Mouse (Mus musculus): ENCODE measurements around the gene Nanp.

Gene Nanp

GRCm38 (mm10) chr2:150997618-150998017 lies 41.6 kb downstream of the Nanp start:
- in situ Hi-C loops (cut with MboI, MseI), result no loop called here

- in situ Hi-C loops (cut with MboI, MseI), result no loop called here
Observed at GRCm38 (mm10) chr2:150995324-150995723, 43.9 kb downstream of the Nanp start.

- in situ Hi-C loops (cut with MboI, MseI), result no loop called here
Observed at GRCm38 (mm10) chr2:150991050-150991449, 48.1 kb downstream of the Nanp start.

DNA sequence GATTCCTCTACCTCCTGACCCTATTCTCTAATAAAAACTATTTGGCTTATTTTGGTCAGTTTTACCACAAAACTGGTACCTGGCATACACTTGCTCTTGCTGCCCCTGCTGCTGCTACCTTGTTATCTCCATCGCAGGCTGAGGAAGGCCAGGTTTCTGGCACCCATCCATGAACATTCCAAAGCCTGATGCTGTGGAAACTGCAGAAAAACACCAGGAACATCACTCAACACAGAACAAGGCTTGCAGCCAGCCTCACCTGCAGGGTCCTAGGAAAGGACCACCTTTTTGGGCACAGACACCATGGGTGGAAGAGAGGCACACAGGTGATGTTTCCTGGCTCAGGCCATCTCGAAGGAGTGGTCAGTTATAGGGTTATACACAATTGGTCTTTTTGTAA lies 48.7 kb downstream of the Nanp start:
- in situ Hi-C loops (cut with MboI, MseI), result no loop called here

- in situ Hi-C loops (cut with MboI, MseI), result no loop called here
Observed at GRCm38 (mm10) chr2:150985359-150985758, 53.8 kb downstream of the Nanp start.

GRCm38 (mm10) chr2:150982051-150982450 lies 57.1 kb downstream of the Nanp start:
- in situ Hi-C loops (cut with MboI, MseI), result no loop called here

- in situ Hi-C loops (cut with MboI, MseI), result no loop called here
Observed at GRCm38 (mm10) chr2:150981524-150981923, 57.7 kb downstream of the Nanp start.

DNA sequence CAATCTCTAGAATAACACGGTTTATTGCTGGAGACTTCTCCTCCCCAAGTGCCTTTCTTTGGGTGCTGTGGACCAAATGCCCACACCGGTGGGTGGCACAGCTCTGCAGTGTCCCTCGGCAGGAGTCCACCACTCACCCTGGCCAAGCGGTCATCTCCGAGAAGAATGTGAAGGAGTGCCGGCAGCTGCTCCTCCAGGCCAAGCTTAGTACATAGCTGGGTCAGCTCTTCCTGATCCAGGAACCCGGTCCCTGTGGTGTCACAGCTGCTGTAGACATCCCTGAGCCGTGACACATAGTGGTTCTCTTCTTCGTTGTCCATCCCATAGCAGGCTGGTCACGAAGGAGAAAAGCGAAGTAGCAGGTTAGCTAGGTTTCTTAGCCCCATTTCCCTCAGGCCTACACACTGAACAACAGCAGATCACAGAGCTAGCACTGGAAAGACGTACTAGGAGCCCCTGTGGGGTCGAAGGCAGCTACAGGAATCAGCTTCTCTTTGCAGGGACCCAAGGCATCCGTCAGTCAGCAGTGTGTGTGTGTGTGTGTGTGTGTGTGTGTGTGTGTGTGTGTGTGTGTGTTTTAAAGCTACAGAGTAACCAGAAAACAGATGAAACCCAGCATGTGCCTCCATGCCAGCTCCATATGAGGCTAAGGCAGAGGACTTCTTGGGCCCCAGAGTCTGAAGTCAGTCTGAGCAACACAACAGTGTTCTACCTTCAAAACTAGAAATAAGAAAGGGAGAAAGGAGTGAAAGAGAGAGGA lies 59.2 kb downstream of the Nanp start:
- in situ Hi-C loops (cut with MboI, MseI), result no loop called here

Data from T-helper 2 cell (primary cell).